Mouse (Mus musculus): ENCODE measurements around the gene Ccdc63.
"Not testable (repeated sequence)": the region's sequence is repeated elsewhere in the genome, so short reads cannot be mapped to it uniquely, and the experiment has no call there.

Ccdc63 gene

DNA sequence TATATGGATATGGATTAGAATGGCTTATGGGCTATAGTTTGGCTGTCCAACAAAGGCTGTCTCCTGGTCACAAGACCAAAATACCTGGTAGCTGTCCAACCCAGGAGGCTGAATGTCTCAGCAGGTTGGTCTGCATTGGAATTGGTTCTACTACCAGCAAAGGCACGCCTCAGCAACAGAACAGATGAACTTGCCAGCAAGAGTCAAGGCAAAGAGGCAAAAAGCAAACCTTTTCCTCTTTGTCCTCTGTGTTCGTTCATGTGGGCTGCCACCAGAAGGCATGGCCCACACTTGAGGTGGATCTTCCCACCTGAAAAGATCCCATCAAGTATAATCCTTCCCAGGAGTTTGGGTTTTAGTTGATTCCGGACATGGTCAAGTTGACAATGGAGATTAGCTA is at the start of gene Ccdc63:
TSS of gene Ccdc63 (minus strand) at position 101 of the 400 bp plus-strand sequence.
- no peak for DNase-seq (ENCODE audit: low spot score)

DNA sequence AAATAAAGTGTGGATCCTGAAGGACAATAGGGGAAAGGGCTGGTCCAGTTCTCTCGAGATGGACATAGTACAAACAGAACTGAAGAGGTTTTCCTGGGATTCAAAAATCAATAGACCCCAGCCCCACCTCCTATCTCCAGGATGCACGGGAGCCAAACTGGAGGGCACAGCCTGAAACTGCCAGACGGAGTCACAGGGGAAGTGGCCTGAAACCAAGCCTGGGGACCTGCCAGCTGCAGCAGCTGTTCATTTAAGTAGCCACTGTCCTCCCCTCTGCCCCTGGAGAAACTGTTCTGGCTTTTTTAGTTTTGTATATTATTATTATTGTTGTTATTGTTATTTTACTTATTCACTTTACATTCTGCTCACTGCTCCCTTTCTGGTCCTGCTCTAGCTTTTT is 48.5 kb upstream of the Ccdc63 start:
- DNase-seq (ENCODE audit: low spot score) = no peak

DNA sequence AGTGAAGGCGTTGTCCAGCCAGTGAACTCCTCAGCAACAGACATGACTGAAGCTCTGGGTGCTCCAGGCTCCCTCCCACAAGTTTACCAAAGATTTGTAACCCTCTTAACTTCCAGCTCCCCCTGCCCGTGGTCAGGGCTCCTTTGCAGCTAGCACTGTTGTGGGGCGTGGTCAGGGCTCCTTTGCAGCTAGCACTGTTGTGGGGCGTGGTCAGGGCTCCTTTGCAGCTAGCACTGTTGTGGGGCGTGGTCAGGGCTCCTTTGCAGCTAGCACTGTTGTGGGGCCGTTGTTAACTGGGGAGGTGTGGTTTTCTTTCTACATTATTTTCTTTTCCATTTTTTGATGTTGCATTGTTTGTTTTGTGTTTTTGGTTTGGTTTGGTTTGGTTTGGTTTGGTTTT is 44.2 kb upstream of the Ccdc63 start:
- not testable (repeated sequence) for DNase-seq (ENCODE audit: low spot score)

DNA sequence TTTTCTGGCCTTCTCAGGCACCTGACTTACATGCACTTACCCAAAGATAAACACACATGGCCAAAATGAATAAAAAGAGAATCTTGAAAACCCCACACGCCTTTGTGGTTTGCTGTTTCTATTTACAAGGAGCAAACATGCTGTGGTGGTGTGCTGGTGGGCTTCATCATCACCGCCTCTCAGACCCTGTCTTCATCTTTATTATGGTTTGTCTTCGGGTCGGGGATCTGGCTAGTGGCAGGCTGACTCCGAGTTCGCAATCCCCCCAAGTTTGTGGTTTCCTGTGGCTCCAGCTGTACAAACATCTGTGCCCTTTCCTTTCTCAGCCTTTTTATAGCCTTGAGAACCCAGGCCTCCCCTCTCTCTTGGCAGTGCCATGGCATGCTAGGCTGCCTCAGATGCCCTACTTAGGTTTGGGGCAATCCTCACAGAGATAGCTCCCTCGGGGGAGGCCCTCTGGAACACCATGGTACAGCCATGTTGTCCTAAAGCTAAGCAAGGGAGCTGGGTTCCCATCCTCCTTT is 43.7 kb upstream of the Ccdc63 start:
- no peak for DNase-seq (ENCODE audit: low spot score)

DNA sequence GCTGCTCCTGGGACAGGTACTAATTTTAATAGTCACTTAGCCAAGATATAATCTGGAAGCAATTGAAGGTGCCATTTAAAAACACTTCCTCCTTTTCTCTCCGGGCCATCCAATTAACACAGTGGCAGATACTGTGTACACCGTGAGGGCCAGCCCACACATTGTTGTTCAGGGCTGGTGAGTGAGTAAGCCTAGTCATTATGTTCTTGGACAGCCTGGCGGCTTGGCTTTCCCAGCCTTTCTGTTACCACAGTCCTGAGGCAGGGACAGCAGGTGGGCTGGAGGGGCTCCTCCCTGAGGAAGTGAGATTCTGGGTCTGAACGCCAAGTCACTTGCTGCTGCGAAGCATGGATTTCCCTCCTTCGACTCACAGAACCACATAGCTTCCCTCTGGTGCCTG is 39.0 kb upstream of the Ccdc63 start:
- no peak for DNase-seq (ENCODE audit: low spot score)

DNA sequence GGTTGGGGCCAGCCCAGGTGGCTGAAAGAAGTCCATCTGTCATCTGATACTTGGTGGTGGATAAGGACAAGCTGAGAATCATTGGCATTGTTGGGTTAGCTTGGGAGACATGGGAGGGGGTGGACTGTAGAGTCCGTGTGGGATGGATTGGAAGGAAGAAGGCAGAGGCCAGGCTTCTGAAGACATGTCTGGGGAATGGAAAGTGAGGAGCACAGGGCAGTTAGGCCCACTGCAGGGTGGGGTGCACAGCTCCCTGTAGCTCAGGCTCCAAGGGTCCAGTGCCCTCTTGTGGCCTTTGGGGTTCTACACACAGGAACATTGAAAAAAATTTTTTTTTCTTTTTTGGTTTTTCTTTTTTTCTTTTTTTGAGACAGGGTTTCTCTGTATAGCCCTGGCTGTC is 35.8 kb upstream of the Ccdc63 start:
- DNase-seq (ENCODE audit: low spot score) = peak; percentile 55

DNA sequence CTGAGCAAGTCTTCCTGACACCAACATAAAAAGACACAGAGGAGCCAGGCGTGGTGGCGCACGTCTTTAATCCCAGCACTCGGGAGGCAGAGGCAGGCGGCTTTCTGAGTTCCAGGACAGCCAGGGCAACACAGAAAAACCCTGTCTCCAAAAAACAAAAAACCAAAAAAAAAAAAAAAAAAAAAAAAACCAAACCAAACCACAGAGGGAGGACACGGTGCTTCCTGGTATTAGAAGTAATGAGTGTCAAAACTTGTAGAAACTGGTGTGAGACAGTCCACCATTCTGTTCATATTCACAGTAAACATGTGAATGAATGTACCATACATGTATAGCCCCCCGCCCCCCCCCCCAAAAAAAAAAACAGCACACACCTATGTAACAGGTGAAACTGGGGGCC is 35.3 kb upstream of the Ccdc63 start:
- no peak for DNase-seq (ENCODE audit: low spot score)

DNA sequence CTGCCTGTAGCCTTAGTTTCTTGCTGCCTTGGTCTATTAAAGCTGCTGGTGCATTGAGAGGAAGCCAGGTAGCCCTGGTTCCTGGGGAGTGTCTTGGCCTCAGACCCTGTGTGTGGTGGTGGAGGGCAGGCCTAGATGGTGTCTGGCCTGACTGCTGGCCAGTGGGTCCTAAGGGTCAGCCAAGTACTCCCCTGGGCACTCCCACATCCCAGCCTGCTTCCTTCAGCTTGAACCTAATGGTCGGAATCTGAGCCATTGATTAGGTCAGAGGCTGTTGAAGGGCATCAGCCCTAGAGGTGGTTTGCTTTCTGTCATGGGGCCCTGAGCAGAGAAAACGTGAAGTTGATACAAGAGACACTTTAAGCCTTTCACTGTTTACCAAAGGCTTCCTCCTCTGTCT is 34.8 kb upstream of the Ccdc63 start:
- DNase-seq (ENCODE audit: low spot score) = no peak

DNA sequence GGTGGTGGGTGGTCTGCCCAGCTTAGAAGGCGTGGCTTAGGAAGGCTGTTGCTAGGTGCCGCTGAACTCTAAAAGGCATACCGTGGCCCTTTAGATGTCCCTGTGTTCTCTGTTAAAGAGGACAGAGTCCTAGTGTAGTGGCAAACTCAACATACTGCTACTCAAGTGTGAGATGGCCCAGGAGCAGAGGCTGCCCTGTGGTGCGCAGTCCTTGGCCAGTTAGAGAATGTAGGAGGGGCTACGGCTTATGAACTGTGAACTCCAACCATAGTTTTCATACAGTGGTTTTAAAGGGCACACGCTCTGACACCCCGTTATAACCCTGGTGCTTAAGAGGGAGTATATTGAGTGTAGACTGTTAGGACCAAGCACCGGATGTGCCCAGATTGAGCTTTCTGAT is 30.4 kb upstream of the Ccdc63 start:
- no peak for DNase-seq (ENCODE audit: low spot score)

DNA sequence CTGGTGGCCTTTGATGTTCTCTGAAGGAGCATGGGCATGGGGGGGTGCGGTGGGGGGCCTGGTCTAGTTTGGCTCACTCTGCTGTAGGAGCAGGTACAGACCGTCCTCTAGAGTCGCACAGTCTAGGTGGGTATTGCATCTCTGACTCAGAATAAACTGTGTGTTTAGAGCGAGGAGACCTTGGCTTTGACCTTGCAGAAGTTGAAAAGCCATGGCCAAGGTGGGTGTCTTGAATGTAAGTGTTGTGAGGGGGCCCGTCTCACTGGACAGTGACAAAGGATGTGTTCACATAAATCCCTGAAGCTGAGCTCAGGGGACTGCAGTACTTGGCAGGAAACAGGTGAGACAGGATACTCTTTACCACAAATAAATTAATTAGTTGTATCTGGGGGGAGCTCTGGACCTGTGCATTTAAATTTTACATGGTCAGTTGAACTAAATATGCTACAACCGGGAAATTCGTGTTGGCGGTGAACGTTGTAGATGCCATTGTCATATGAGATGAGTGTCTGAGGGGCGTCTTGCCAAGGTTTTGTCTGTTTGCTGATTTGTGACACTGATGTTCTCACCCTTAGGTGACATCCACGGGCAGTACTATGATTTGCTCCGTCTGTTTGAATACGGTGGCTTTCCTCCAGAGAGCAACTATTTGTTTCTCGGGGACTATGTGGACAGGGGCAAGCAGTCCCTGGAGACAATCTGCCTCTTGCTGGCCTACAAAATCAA is 27.9 kb upstream of the Ccdc63 start:
- DNase-seq (ENCODE audit: low spot score) = no peak

DNA sequence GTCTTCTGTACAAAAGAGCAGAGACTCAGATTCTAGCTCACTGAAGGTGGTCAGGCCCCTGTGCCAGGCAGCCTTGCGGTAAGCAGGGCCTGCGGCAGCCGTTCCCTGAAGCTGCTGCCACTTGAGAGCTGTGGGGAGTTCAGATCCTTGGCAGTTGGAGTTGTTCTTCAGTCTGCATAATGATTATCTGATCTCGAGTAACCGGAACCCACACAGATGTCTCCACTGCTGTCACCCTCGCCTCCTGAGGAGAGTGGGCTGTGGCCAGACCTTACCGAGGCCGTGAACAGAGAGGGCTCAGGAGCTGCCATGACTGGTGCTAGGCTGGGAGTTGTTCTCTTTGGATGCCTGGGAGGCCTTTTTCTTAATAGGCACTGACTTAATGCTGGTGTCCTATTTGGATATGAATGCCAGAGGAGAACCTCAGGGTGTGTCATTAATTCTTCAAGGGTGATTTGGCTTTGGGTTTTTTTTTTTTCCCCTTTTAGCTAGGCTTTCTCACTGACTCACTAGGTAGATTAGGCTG is 26.1 kb upstream of the Ccdc63 start:
- DNase-seq (ENCODE audit: low spot score) = no peak

DNA sequence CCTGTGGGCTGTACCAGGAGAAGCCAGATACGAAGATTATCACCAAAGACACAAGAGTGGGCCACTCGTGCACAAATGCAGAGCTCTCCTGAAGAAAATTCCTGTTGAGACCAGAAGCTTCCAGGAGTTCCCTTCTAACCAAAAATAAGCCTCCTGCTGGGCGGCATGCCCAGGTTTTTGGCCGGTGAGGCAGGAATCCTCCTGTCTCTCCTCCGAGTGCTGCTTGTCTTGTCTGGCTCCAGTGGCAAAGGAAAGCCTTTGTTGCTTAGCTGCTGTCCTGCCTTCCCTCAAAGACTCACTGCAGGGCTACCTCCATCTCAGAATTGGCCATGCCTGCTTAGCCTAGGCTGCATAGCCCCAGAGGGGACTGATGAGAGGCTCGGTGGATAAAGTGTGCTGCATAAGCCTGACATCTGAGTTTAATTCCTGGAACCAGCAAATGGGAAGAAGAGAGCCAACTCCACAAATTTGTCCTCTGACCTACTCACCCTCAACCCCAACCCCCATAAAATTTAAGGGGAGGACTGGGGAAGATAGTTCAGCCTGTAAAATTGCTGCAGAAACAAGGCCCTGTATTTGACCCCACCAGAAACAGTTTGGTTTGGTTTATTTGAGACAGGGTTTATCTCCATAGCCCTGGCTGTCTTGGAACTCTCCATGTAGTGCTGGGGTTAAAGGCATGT is 24.8 kb upstream of the Ccdc63 start:
- peak; percentile 43 for DNase-seq (ENCODE audit: low spot score)

DNA sequence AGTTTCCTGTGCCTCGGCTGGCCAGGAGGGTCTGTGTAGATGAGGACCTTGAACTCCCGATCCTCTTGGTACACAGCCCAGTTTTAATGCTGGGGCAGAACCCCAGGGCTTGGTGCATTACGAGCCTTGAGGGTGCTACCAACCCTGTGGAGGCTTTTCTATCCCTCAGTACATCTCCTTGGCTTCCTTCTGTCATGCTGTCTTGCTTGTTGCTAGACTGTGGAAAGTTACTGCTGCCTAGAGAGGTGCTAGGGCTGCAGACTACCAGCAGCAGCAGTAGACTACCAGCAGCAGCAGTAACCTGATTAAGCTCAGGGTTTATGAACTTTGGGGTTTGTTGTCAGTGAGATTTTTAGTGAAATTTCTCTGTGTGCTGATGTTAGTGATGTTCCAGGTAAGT is 23.4 kb upstream of the Ccdc63 start:
- no peak for DNase-seq (ENCODE audit: low spot score)

DNA sequence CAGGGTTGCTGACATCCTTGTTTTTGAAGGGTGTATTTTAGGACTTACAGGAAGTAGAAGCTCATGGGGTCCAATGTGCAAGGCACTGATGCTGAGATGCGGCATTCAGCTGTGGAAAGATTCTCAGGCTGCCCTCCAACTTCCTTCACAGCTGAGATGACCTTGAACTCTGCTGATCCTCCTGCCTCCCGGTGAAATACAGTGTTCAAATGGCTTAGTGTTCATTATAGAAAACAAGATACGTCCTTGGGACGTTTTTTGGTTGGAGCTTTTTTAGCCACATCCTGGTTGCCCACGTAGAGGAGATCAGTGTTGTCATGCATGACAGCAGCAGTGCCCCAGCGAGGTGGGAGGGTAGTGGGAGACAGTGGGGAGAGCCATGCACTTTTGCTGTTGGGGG is 22.6 kb upstream of the Ccdc63 start:
- DNase-seq (ENCODE audit: low spot score) = no peak

DNA sequence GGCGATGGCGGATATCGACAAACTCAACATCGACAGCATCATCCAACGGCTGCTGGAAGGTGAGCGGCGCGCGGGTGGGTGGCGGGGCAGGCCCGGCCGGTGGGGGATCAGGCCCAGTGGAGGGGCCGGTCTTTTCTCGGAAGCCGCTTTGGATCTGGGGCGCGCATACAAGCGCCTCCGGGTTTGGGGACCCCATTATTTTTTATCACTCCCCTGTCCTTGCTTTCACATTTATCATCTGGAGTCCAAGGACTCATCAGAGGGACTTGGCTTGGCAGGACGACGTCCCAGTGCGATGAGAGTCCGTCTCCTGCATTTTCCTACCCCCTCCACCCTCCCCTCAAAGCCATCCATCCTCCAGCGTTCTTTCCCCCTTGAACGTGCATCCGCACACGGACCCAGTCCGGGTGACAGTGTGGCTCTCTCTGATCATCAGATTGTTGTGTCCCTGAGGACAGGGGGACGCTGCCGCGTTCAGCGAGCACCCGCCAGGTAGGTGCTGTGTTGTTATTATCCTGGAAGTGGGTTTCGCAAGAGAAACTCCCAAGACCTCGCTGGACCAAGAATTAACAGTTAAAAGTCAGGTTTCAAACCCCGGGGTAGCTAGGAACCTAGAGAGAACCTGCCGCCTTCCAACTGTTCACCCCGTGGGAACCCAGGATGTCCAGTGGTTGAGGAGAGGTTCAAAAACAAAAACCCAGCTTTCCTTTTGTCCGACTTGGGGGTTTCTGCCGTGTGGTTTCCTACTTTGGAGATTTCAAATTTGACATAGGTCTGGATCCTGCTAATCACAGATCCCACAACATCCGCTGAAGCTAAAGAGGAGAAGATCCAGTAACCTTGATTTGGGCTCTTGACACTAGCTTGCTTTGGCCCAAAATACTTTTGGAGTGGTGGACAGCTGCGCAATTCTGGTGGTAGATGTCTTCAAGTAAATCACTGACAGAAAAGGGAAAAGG is 18.2 kb upstream of the Ccdc63 start:
- DNase-seq (ENCODE audit: low spot score) = peak; percentile 32

DNA sequence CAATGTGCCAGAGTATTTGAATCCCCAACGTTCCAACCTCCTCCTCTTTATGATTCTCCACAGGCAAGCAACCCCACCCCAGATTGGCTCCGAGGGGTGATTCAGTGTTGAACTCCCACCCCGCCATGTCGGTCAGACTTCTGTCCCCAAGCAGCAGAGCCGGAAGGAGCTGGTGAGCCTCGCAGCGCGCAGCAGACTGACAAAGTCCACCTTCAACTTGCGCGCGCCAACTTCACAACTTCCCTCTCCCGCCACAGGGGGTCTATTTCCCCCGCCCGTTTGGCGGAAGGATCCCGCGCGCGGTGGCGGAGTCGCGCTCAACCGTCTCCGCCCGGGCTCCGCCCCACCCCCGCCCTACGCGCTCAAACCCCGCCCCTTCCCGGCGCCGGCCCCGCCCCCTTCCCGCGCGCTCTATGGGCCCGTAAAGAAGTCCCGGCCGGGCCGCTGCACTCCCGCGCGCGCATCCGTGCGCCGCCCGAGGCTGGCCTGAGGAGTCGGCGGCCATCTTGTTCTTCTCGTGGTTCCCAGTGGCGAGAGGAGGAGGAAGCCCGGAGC is 17.3 kb upstream of the Ccdc63 start, which contains the start of gene Ppp1cc:
TSS of gene Ppp1cc (plus strand) at position 452 of the 555 bp plus-strand sequence.
- DNase-seq (ENCODE audit: low spot score) = peak; percentile 90

DNA sequence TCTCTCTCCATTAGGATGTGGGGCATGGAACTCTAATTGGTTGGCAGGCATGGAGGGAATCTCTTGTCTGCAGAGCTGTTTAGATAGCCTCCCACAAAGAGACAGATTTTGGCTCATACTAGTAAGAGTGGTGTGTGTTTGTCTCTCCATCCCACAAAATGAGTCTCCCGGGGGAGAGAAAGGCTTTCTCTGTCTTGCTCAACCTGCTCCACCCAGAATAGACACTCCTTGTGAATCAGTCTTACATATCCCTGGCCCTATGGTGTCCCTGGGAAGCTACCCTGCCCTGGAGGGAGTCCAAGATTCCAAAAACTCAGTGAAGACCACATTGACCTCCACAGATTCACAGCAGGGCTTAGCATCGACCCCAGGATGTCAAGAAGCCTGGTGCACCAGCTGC is 15.9 kb upstream of the Ccdc63 start:
- no peak for DNase-seq (ENCODE audit: low spot score)

DNA sequence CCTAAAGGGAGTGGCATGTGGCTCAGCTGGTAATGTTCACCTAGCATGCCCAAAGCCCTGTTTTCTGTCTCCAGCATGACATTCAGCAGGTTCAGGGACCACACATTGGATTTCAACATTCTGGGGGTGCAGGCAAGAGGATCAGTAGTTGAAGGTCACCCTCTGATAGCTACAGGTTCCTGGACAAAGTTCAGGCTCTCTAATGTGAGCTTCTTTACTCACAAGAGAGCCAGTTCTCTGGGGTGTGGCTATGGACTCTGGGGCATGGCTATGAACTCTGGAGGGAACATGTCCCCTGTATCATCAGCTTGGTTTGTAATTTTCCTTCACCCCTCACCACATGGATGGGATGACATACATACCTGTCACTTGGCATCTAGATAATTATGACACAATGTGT is 15.0 kb upstream of the Ccdc63 start:
- DNase-seq (ENCODE audit: low spot score) = no peak

DNA sequence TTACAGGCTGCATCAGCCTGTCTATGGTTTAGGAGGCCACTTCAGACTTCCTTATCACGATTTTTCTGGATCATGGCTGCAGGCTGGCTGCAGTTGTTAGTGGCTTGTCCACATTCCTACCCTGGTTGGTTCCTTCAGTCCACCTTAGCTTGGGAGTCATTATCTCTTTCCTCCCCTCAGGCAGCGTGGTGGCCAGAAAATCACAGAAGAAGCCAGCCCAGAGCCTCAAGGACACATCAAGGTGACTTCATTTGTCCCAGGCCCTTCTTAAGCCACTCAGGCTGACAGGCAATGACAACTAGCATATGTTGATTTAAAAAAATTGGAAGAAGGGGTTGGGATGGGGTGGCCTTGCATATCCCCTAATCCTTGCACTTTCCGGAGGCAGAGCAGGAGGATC is 14.2 kb upstream of the Ccdc63 start:
- no peak for DNase-seq (ENCODE audit: low spot score)

DNA sequence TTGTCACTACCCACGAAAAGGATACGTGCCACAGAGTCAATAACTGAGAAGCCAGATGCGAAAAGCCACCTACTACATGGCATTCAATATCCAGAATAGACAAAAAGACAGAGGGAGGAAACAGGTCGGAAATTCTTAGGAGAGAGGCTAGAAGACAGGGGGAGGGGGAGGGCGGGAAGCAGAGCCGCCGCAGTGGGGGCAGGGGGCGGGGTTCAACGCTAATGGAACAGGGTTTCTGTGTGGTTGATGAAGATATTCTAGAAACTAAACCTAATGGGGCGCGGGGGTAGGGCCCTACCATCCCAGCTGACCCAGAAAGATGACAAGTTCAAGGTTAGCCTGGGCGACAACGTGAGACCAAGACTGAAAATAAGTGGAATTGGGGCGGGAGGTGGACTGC is 13.4 kb upstream of the Ccdc63 start:
- DNase-seq (ENCODE audit: low spot score) = no peak

DNA sequence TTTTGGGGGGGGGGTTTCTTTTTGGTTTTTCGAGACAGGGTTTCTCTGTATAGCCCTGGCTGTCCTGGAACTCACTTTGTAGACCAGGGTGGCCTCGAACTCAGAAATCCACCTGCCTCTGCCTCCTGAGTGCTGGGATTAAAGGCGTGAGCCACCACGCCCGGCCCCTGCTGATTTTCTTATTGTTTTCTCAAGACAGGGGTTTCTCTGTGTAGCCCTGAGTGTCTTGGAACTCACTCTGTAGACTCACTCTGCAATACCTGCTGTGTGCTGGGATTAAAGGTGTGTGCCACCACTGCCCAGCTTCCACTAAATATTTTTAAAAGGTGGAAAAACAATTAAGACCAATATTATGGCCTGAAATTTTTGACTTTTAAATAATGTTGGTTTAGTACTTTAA is 11.9 kb upstream of the Ccdc63 start:
- not testable (repeated sequence) for DNase-seq (ENCODE audit: low spot score)

DNA sequence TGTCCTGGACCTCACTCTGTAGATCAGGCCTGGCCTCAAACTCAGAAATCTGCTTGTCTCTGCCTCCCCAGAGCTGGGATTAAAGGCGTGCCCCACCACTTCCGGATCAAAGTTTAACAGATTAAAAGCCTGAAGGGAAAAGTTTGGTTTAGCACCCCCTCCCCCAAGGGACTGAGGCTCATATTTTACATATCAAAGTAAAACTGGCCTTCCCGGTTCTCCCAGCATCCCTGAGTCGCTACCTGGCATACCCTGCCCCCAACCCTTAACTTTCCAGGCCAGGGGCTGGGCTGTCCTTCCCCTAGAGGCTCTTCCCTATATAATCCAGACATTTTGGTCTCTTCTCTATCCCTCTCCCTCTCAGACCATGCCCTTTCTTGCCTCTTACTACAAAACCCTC is 8.6 kb upstream of the Ccdc63 start:
- no peak for DNase-seq (ENCODE audit: low spot score)

Measured in adipocyte (in vitro differentiated cells).